Mouse (Mus musculus) adrenal gland, adult 2 months (tissue): ENCODE results near the gene Stoml1. TPM values are rescaled to one million over a fixed set of nuclear protein-coding genes. Genes with fewer than 3 reads are reported as not detected.
A peak's percentile ranks its signal among the peaks of the same experiment; 100 is the strongest.

Experiments
- DNase-seq: peaks from one replicate; pipeline ENCODE4 v3.0.0; 2021
- polyA plus RNA-seq: library from polyadenylated mRNA; depleted of rRNA; stranded (reverse); fragments of >200 nt; gene quantifications from 2 replicates; pipeline ENCODE4 v1.2.3, GENCODE M21; 2012
- total RNA-seq, 2 experiments: library from RNA; stranded (reverse); gene quantifications; 2 replicates each; pipeline ENCODE4 v1.2.3; 2021

Gene Stoml1
- total and polyA plus RNA-seq, 3 experiments, result 13.8 to 38.4 (median 17.2) TPM

DNA sequence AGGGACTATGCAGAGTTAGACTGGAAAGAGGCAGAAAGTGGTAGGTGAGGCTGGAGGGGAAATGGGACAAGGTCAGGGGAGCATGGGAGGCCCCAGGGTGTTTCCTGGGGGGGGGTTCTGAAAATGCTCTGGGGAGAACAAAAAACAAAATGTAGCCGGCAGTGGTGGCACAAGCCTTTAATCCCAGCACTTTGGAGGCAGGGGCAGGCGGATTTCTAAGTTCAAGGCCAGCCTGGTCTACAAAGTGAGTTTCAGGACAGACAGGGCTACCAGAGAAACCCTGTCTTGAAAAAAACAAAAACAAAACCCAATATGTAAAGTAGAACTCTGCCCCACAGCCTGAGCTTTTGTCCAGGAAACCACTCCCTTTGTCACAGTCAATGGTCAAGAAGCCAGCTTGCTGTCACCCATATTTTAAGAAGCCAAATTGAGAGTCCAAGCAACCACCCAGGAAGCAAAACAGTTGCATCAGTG, 19.1 kb downstream of the Stoml1 start:
- no peak for DNase-seq

DNA sequence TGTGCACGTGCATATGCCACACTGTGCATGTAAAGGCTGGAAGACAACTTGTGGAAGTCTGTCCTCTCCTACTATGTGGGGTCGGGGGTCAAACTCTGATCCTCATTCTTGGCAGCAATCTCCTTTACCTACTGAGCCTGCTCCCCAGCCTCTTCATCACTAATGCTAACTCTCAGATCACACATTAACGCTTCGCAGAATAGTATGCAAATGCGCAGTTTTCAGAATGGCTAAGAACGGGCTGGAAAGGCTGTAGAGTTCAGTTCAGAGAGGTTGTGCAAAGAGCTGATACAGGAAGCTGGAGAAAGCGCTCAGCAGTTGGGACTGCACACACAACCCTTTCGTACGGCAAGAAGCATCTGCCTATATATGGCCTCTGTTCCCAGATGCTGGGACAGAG, 19.9 kb downstream of the Stoml1 start:
- no peak for DNase-seq

DNA sequence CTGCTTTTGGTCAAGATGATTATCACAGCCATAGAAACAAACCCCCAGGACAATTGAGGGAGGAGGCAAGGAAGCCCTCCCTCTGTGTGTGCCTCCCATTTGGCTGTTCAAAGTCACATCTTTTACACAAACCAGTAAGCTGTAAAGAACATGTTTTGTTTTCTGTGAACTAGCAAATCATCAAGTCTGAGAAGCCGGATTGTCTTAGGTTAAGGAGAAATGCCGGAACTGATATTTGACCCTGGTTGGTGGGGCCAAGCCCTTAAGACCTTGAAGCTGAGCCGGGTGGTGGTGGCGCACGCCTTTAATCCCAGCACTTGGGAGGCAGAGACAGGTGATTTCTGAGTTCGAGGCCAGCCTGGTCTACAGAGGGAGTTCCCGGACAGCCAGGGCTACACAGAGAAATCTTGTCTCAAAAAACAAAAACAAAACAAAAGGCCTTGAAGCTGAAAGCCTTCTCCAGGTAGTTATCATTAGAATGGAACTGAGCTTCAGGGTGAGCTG, 21.2 kb downstream of the Stoml1 start:
- no peak for DNase-seq

DNA sequence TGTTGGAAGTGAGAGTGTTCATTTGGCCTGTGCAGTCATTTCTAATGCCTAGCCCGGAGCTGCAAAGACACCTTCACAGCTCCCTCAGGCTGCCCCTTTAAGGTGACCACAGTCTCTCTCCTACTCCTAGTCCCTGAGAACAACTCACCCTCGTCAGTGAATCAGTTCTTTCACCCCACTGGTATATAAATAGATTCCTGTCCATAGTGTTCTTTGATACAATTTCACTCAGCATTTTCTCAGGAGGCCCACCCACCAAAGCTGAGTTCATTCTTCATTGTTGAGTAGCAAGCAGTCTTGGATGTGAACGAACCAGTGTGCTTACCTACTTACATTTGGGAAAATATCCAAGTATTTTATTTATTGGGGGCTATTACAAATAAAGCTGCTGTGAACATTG, 21.7 kb downstream of the Stoml1 start:
- no peak for DNase-seq

DNA sequence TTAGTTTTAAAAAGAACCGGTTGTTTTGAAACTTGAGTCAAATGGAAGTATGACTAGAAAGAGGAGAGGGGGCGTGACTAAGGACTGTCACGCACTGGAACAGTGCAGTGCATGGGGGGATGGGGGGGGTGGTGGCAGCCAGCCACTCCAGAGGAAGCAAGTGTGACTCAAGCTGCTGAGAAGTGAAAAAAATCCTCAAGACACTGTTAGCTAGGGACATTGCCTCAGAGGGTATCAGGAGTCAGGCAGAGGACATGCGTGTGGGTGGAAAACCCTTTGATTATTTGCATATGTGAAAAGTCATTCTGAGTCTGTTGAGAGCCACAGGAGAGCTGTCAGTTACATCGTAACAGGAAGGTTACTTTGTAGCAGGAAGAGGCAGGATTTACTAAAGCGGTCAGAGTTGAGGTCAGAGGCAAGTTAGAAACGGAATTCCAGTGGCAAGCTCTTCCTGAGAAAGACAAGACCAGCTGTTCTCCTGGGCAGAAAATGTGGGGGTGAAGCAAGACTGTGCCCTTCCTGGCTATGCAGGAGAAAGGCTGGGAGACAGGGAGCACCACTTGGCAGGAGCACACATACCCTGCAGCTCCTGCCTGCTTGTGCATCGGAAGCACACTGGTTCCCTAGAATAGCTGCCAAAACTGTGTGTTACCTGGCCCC, 22.3 kb downstream of the Stoml1 start:
- peak; percentile 71 for DNase-seq

DNA sequence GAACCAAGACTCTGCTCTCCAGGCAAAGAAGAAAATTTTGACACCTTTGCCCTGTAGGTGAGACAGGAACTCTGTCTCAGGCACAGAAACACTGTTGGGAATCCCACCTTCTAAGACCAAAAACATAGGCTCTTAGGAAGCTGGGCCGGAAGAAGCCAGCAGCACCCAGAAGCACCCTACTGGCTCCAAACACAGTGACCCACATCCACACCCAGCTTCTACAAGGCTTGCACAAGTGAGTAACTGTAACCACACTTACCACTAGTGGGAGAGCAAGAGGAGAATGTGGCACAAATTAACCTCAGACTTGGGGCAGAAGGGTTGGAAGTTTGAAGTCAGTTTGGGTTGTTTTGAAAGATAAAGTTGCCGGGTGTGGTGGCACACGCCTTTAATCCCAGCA, 22.8 kb downstream of the Stoml1 start:
- no peak for DNase-seq

DNA sequence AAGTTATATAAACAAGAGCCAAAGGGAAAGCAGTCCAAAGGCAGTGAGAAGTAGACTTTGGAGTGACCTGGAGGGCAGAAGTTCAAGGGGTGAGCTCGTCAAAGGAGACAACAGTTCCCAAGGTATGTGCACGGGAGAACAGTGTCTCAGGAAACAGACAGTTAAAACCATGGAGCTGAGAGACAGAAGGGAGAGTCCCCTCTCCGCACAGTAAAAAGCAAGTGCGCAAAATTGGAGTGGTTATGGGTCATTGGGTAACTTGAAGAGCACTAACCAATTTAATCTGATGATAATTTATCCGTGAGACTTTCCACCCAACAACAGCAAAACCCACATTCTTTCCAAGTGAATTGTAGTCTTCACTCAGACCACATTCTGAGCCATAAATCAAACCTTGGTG, 23.4 kb downstream of the Stoml1 start:
- DNase-seq, result no peak

DNA sequence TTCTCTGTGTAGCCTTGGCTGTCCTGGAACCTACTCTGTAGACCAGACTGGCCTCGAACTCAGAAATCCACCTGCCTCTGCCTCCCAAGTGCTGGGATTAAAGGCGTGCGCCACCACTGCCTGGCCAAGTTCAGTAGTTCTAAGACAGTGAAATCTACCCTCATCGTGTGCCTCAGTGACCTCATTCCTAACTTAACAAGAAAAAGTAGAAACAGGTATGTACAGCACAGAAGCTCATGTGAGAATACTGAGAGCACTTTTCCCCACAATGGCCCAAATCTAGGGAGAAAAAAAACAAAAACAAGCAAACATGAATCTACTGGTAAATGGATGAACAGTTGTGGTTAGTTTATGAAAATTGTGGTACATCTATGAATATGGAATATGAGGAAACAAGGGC, 25.3 kb downstream of the Stoml1 start:
- no peak for DNase-seq

DNA sequence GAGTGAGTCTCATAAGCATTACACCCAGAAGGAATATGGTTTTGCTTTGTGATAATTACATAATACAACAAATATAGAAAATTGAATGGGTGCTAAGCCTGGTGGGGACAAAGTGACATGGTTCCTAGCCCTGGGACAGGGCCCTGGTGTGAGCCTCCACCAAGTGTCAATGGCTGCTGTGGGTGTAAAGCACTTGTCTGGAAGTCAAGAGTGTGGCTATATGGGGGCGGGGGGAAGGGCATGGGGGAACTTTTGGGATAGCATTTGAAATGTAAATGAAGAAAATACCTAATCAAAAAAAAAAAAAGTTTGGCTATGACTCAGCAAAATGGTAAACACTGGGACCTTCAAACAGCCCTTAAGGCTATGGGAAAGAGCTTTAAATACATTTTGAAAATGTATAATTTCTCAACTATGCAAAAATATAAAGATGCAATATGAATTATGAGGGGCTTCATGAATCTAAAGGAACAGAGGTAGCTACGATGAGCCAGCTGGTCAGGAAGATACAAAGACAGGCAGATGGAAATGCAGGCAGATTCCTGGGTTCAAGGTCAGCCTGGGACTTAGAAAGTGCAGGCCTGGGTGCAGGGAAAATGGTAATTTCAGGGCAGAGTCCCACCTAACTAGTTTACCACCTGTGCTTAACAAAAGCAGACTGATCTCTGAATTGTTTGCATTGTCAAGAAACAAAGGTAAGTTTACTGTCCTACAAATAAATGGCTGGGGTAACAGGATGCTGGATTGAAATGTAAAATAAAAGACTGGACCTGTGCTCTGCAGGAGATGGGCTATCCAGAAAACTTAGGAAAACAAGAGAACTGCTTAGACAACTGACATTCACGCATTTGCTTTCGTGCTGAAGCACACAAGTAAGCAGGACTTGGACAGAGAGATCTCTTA, 26.1 kb downstream of the Stoml1 start:
- DNase-seq, result no peak

DNA sequence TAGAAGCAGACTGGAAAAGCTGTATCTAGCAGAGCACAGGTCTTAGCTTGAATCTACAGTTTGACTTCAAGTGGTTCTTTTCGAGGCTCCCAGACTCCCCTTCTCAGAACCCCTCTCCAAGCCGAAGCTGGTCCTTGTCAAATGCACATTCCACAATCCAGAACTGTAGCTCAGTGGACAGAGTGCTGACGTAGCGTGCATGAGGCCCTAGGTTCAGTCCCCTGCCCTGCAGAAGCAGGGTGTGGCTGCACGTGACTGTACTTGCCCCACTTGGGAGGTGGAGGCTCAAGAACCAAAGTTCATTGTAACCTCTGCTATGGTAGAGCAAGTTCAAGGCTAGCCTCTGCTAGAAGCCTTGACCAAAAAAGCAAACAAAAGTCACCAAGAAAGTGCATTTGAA, 26.8 kb downstream of the Stoml1 start:
- DNase-seq, result no peak

DNA sequence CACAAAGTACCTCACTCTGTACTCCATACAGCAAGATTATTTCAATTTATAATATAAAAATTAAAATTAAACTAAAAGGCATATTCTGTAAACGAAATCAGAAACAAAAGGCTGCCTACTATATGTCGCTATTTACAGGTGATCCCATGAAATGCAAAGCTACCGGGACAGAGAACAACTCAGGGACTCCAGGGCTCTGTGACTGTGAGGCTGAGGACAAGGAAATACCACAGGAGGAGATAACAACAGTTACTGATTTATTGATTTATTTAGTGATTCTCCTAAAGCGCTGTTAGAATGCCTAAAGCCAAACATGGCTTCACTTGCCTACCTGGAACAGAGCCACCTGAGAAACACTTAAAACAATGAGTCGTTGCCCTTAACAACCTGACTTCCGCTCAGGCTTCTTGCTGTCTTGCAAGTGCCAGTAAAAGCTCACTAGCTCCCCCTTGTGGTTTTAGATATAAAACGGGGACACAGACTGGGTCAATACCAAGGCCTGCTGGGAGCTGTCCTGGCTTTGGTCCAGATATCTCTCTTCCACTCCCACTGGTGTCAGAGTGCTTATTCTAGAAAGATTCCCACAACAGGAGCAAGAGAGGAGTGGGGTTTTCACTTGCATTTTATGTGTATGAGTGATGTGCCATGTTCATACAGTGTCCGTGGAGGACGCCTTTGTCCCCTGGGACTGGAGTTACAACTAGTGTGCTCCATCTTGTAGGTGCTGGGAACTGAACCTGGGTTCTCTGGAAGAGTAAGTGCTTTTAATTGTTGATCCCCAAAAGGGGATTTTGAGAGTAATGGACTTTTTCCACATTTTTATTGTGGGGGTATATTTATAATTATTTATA, 27.5 kb downstream of the Stoml1 start:
- peak; percentile 70 for DNase-seq

DNA sequence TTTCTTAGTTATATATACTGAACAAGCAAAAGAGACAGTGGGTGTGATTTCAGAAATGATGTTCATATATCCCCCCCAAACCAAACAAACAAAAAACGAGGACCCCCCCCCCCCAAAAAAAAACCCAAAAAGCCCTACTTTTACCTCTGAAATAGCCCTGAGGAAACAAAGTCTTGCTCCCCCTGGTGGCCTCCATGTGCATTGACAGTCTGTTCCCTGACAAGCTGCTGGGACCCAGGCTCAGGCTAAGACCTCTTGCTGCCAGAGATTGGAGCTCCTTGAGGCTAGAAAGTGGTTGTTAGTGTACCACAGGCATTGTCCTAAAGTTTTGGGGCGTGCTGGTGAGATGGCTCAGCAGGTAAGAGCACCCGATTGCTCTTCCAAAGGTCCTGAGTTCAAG, 28.6 kb downstream of the Stoml1 start:
- peak; percentile 39 for DNase-seq

DNA sequence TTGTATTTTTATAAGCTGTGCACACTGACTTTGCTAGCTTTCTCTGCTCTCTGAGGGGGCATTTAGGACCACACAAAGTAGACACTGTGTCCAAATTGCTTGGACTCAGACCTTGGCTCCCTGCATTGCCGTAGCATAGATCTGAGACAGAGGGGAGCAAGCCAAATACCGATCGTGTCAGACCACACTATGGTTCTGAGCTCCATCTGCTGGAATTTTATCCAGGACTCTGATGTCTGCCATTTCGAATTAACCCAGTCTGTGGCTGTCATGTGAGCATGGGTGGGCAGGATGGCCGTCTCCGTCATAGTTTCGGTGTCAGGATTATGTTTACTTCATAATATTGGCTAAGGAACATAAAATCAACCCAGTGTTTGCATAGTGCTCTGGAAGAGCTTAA, 30.5 kb downstream of the Stoml1 start:
- no peak for DNase-seq

DNA sequence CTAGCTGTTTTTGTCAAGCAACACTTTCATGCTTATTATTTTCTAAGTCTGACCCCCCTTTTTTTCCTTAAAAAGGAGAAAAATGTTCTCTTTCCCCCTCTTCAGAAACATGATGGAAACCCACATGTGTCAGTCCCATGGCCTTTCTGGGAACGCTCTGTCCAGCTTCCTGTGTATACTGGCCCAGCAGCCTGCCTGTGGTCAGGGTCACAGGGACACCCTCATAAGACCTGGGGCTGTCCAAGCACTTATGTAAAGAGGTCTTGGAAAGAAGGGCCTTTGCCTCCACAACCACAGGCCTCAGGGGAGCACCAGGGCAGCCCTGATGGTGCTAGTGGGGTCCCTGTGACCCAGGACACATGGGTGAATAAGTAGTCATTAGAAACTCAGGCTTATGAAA, 36.1 kb downstream of the Stoml1 start:
- no peak for DNase-seq

DNA sequence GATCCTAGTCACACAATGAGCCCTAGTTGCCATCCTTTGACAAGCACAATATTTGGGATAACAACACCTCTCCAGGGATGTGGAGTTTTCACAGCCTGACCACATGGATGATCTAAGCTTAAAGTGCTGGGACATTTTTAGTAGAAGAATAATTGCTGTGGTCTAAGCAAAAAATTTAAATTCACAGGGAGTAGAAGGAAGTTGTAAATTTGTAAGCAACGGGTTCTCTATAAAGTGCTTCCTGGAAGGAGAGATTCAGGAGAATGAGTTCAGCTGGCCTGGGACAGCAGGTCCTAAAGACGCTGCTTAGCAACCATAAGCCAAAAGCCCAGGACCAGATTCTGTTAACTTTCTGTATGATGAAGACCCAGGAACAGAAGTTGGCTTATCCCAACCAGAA, 36.9 kb downstream of the Stoml1 start:
- DNase-seq, result no peak

DNA sequence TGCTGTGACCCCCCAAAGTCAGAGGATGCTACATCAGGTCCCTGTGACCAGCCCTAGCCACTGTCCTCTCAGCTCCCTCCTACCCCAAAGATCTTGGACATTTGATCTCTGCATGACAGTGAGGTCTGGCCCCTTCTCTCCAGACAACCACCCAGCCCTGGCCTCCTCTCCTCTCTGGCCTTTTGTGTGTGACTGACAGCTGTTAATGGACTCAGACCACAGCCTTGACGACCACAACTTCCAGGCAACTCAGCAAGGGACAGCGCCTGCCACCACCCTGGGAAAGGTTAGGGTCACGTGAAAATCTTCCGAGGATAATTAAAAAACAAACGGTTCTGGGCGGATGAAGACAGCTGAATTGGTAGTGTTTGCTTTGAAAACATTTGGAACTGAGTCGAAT, 41.6 kb downstream of the Stoml1 start:
- no peak for DNase-seq

DNA sequence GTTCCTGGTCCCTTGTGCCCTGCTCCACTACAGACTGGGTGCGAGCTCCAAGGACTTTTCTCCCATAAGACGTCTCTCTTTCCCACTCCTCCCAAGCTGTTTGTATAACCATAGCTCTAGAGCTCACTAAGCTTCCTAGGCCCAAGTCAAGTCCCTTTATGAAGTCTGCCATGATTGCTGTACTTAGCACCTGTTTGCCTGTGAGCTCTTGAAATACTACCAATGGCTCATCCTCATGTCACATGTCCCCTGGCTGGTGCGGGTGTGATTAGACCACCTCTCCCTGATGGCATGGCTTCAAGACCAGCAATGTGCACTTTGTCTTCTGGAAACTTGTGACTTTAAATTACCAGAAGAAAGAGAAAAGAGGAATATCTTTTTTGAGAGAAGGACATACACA, 42.4 kb downstream of the Stoml1 start:
- DNase-seq, result no peak

DNA sequence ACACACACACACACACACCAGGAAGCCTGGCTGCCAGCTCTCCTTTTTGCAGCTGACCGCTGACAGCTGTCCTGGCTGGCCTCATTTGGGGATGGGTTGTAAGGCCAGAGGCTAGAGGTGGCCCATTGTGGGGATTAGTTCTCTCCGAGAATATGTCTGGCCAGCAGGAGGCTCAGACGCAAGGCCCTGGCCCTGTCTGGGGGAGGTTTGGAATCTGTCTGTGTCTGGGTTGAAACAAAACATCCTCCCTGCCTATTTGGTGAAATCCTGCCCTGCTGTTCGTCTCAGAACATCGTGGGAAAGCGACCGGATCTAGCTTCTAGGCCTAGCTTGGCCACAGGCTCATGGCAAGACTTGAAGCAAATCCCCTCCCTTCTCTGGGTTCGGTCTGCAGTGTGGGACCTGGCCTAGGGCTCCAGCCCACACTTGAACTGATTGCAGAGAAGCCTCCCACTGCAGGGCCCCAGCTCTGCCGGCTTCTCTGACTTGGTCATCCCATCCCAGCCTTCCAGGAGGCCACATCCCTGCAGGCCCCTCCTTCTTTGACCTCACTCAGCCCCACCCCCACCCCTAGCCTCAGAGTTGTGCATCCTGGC, 42.9 kb downstream of the Stoml1 start:
- no peak for DNase-seq

DNA sequence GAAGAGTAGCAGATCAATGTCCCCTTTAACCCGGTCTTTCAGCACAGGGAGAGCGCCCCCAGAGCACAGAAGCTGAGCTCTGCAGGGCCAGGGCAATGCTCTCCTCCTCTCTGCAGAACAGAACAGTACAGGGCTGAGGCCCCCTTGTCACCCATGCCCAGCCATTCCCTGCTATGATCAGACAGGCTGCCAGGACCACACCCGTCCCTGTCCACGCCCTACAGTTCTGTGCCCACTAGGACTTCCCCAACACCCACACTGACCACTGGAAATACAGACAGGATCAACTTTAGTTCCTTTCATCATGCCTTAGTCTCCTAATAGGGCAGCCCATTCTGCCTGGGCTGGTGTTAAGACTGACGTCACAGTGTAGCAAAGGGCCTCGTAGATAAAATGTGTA, 44.1 kb downstream of the Stoml1 start:
- no peak for DNase-seq

DNA sequence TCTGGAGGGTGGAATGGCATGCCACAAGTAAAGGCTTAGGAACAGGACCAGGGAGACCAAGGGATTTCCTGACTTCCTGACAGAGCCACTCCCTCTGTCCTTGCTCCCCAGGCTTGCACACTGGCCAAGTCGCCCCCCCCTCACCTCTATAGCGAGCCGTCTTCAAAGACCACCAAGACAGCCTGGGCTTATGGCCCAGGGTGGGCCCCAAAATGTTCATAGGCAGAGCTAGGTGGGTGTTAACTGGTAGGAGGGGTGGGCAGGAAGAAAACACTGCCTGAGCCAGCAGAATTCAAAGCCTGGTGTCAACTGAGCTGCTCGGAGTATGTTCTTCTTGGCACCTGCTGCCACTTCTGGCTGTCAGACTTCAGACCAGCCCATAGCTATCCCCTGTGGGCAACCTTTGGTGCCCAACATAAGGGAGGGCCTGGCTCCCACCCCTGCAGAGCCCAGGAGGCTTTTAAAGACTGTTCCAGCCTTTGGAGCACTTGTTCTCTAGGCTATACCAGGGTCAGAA, 45.1 kb downstream of the Stoml1 start:
- no peak for DNase-seq

DNA sequence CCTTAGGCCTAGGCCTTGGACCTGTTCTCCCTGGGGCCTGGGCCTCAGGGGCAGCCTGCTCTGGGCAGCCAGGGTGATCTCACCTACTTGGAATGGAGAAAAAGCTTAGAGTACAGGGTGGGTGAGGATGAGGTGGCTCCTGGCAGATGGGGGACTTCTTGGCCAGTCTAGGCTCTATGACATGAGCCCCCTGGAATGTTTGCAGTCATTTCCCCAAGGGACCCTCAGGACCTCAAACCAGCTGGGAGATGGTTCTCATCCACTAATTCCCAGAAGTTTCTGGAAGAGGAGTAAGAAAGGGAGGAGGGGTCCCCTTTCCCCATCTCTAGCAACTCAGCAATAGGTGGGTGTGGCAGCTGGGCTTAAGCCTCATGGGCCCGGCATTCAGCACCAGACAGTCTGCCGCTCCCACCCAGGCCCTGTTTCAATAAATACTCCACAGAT, 46.4 kb downstream of the Stoml1 start:
- no peak for DNase-seq

DNA sequence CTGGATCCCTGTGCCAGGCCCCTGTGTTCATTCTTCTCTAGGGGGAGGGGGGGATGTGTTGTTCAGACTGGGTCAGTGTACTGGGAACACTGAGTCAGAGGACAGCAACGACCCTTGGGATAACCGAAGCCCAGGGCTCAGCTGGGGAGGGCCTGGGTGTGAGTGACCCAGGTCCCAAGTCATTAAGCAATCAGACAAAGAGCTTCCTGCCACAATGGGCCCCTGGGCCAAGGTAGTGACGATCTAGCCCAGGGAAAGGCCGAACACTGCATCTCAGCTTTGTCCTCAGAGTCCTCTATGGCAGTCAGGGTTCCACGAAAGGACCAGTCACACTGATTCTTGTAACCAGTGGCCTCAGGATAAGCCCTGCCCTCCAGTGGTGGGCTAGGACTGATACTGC, 50.2 kb downstream of the Stoml1 start:
- DNase-seq, result no peak
